Mouse (Mus musculus) heart, postnatal 25 days (tissue): ENCODE data around the gene Bhlha9. TPM values are rescaled to one million over a fixed set of nuclear protein-coding genes. Genes with fewer than 3 reads are reported as not detected.

Experiments used
- total RNA-seq, 2 experiments: library from RNA; stranded (reverse); gene quantifications; 2 replicates each; pipeline ENCODE4 v1.2.3; 2021

Bhlha9 gene
- total RNA-seq, 2 experiments from 2014 or later: not detected

Other genes with a start within 250 kb of the Bhlha9 start
- 10 to 100 TPM; 26.2 to 29.5 TPM for gene Abr, start 50.2 kb upstream of the Bhlha9 start, total RNA-seq
- gene Trarg1, start 7.3 kb downstream of the Bhlha9 start, total RNA-seq: 1 to 10 TPM; 3.7 to 4.2 TPM
- 10 to 100 TPM; 25.2 to 26.7 TPM for gene Gosr1, start 91.1 kb downstream of the Bhlha9 start, total RNA-seq
- 10 to 100 TPM; 36.7 to 43.9 TPM for gene Cpd, start 174.5 kb downstream of the Bhlha9 start, total RNA-seq
- under 1 TPM; 0.45 to 0.47 TPM for gene Tmigd1, start 229.7 kb downstream of the Bhlha9 start, total RNA-seq